ENCODE assay signal across 28 mouse cellular contexts in the genomic region with DNA sequence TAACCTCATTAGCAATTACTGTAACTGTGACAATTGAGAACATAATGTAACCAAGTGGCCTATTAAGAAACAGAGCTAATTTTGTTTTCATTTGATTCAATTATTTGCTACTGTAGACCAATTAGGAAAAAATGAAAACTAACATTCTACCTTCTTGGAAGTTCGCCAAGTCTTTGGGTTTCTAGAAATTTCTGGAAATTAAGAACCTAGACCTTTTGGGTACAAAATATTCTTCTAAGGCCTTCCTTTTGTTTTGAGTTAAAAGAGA. TPM values are rescaled to one million over a fixed set of nuclear protein-coding genes. Genes with fewer than 3 reads are reported as not detected.
DNase-seq lines count a peak whose midpoint lies in the region; ATAC-seq and TF ChIP-seq lines count a peak whose summit lies in the region.
"Had no signal": no experiment of that assay in that cellular context is flagged by ENCODE, and none has a peak within 500 bp of the region (broad histone marks: within the 10 kb centered on the region; RNA-seq: fewer than 3 reads in every experiment).

No protein-coding gene starts in this region.

- H3K4me1 ChIP-seq in heart, adult 2 months (ENCODE audit: control insufficient read depth, insufficient read depth, low read length): peaks cover 16% of the 10 kb centered on the region
- H3K4me1 ChIP-seq in heart, embryonic 15.5 days (replicated peaks): peaks cover 21% of the 10 kb centered on the region
- H3K4me1 ChIP-seq in thymus, adult 2 months (replicated peaks; ENCODE audit: control insufficient read depth, insufficient read depth, low read length): no peaks in the 10 kb centered on the region

- H3K4me2 ChIP-seq in heart, embryonic 15.5 days: no peak overlapping the region
- H3K4me2 ChIP-seq: embryonic facial prominence, embryonic 12.5 days; embryonic facial prominence, embryonic 15.5 days; forebrain, embryonic 13.5 days; heart, embryonic 12.5 days; hindbrain, embryonic 12.5 days; hindbrain, embryonic 15.5 days had no signal

- WGBS in heart, adult 2 months: 85% methylated on average over 1 of the region's 1 CpGs
- 87% methylated on average over 1 of the region's 1 CpGs for WGBS in heart, embryonic 15.5 days
- 96% methylated on average over 1 of the region's 1 CpGs for WGBS in thymus, adult 2 months

- H3K9me3 ChIP-seq in heart, embryonic 15.5 days (replicated peaks): no peaks in the 10 kb centered on the region
- H3K9me3 ChIP-seq: embryonic facial prominence, embryonic 12.5 days; embryonic facial prominence, embryonic 15.5 days; forebrain, embryonic 13.5 days; heart, embryonic 12.5 days; hindbrain, embryonic 12.5 days; hindbrain, embryonic 15.5 days had no signal

- no peak for TF ChIP-seq CTCF in heart, adult 2 months (IDR thresholded peaks at IDR 0.05)
- TF ChIP-seq CTCF in thymus, adult 2 months (IDR thresholded peaks at IDR 0.05; ENCODE audit: borderline replicate concordance, control insufficient read depth, extremely low read depth, insufficient read depth, low read length, poor library complexity): no peak

- H3K36me3 ChIP-seq in heart, adult 2 months (ENCODE audit: control insufficient read depth, insufficient read depth, low read length): peaks cover 9% of the 10 kb centered on the region
- no peaks in the 10 kb centered on the region for H3K36me3 ChIP-seq in heart, embryonic 15.5 days
- no peaks in the 10 kb centered on the region for H3K36me3 ChIP-seq in thymus, adult 2 months (ENCODE audit: control insufficient read depth, insufficient read depth, low read length)
- H3K36me3 ChIP-seq: embryonic facial prominence, embryonic 12.5 days; embryonic facial prominence, embryonic 15.5 days; heart, embryonic 12.5 days; hindbrain, embryonic 12.5 days; hindbrain, embryonic 15.5 days had no signal

- peak overlapping the region; percentile 36; the same call in 1 of the 2 replicates for H3K27ac ChIP-seq in heart, adult 2 months
- H3K27ac ChIP-seq in heart, embryonic 15.5 days: peak overlapping the region; percentile 53
- H3K27ac ChIP-seq in thymus, adult 2 months (ENCODE audit: control insufficient read depth, insufficient read depth, low read length): no peak overlapping the region
- H3K27ac ChIP-seq: embryonic facial prominence, embryonic 12.5 days; embryonic facial prominence, embryonic 15.5 days; forebrain, embryonic 13.5 days; hindbrain, embryonic 12.5 days; hindbrain, embryonic 15.5 days had no signal

- H3K27me3 ChIP-seq in heart, adult 2 months (ENCODE audit: control insufficient read depth, insufficient read depth, low read length): no peaks in the 10 kb centered on the region
- H3K27me3 ChIP-seq in heart, embryonic 15.5 days: no peaks in the 10 kb centered on the region
- H3K27me3 ChIP-seq in thymus, adult 2 months (ENCODE audit: control insufficient read depth, insufficient read depth, low read length): no peaks in the 10 kb centered on the region
- H3K27me3 ChIP-seq: embryonic facial prominence, embryonic 15.5 days; heart, embryonic 12.5 days; hindbrain, embryonic 15.5 days; Patski had no signal

- no peak overlapping the region for H3K4me3 ChIP-seq in heart, adult 2 months
- H3K4me3 ChIP-seq in heart, embryonic 15.5 days: no peak overlapping the region
- H3K4me3 ChIP-seq in thymus, adult 2 months (ENCODE audit: control insufficient read depth, insufficient read depth, low read length): no peak overlapping the region
- H3K4me3 ChIP-seq: embryonic facial prominence, embryonic 12.5 days; embryonic facial prominence, embryonic 15.5 days; forebrain, embryonic 13.5 days; heart, embryonic 12.5 days; hindbrain, embryonic 12.5 days; hindbrain, embryonic 15.5 days had no signal

- intact Hi-C loops in heart, adult 2 months (cut with DNase I): loop anchor here (1.0 to 10.0 kb wide), 3 partner anchors 165 to 337 kb away; partner anchors contain the start of genes Arfip2, Gm45799, Mrpl17 and Timm10b
- intact Hi-C loops in heart, postnatal 25 days (cut with DNase I): no loop called here

- H3K79me2 ChIP-seq in heart, adult 2 months (replicated peaks; ENCODE audit: control insufficient read depth, insufficient read depth, low read length): no peaks in the 10 kb centered on the region

- H3K9ac ChIP-seq in heart, adult 2 months (ENCODE audit: low read depth, low read length): no peak overlapping the region
- no peak overlapping the region for H3K9ac ChIP-seq in heart, embryonic 15.5 days
- H3K9ac ChIP-seq: embryonic facial prominence, embryonic 12.5 days; embryonic facial prominence, embryonic 15.5 days; forebrain, embryonic 13.5 days; forebrain, postnatal 0 days; heart, embryonic 12.5 days; hindbrain, embryonic 12.5 days; hindbrain, embryonic 15.5 days had no signal

- TF ChIP-seq POLR2A in heart, adult 2 months (IDR thresholded peaks at IDR 0.05; ENCODE audit: insufficient read depth, low read depth, low read length): no peak
- TF ChIP-seq POLR2A in thymus, adult 2 months (IDR thresholded peaks at IDR 0.05; ENCODE audit: control insufficient read depth, extremely low read depth, insufficient read depth, low read length, poor library complexity): no peak

- no peak for DNase-seq in heart, adult 2 months
- DNase-seq in heart, adult 11 months: no peak
- no peak for DNase-seq in heart, postnatal 25 days (ENCODE audit: low spot score)
- peak; percentile 28 for DNase-seq in MN1 (ENCODE audit: low spot score)
- peak; percentile 88 for DNase-seq in Muller cell, postnatal 12 days (ENCODE audit: inconsistent ontology term)
- no peak for DNase-seq in thymus, adult 2 months
- DNase-seq: cerebellum, adult 11 months; gastrocnemius, postnatal 36 days had no signal

- no peak for ATAC-seq in heart, embryonic 15.5 days (replicated peaks; ENCODE audit: insufficient number of reproducible peaks, insufficient read depth, low FRiP score, low read depth)
- ATAC-seq: CD4-positive, CD25-positive, alpha-beta regulatory T cell, adult 4 months; forebrain, embryonic 13.5 days; intestine, postnatal 0 days had no signal

- no peak for TF ChIP-seq EP300 in heart, adult 2 months (IDR thresholded peaks at IDR 0.05; ENCODE audit: insufficient read depth, low read depth, low read length)

RNA-seq across cellular contexts. Expression of gene Cavin3, which starts 4.7 kb away (rescaled TPM):
- 10 to 100 TPM; 17.5 to 24.0 TPM for total RNA-seq in heart, adult 2 months (2021)
- 18.0 and 21.0 TPM in 2 replicates for polyA plus RNA-seq in heart, adult 2 months (2012; rRNA removed)
- polyA plus RNA-seq in heart, embryonic 15.5 days (2015; fragmentation: Nextera tagmentation; extraction: Ambion mirVana): 89.3 and 91.4 TPM in 2 replicates
- total RNA-seq in heart, postnatal 25 days (2021): 10 to 100 TPM; 22.8 to 26.4 TPM
- polyA plus RNA-seq in thymus, adult 2 months (2012; rRNA removed): 12.7 and 14.5 TPM in 2 replicates
- total RNA-seq: MEL had no signal

RNA-seq across cellular contexts. Expression of gene Cckbr, which starts 51.8 kb away (rescaled TPM):
- total RNA-seq in heart, adult 2 months (2021): not detected
- polyA plus RNA-seq in heart, adult 2 months (2012; rRNA removed): not detected in 2 replicates
- polyA plus RNA-seq in heart, embryonic 15.5 days (2015; fragmentation: Nextera tagmentation; extraction: Ambion mirVana): 0.05 TPM in 1 of 2 replicates, not detected in the other
- total RNA-seq in heart, postnatal 25 days (2021): not detected
- polyA plus RNA-seq in thymus, adult 2 months (2012; rRNA removed): 0.24 and 0.28 TPM in 2 replicates
- total RNA-seq: adrenal gland, adult 18-20 months; adrenal gland, postnatal 36 days; common myeloid progenitor, adult 5-6 weeks; gastrocnemius, adult 8-10 months; gastrocnemius, postnatal 36 days; granulocyte monocyte progenitor cell, adult 5-6 weeks; heart, postnatal 10 days; hematopoietic stem cell, adult 5-6 weeks; MEL had no signal
- polyA plus RNA-seq: C2C12; CD4-positive, CD25-positive, alpha-beta regulatory T cell, adult 4 months; heart, embryonic 12.5 days; Patski had no signal

Comparison
In these comparisons a context has a peak if more than half of its experiments do, and no peak if none do; other contexts are left out.
1. DNase-seq: peak in MN1 (single experiment) and Muller cell, postnatal 12 days (single experiment); none in heart, adult 2 months (0 of 2), heart, adult 11 months (single experiment), heart, postnatal 25 days (single experiment) and thymus, adult 2 months (single experiment).